Mouse (Mus musculus): ENCODE data around the gene Swsap1. TPM values are rescaled to one million over a fixed set of nuclear protein-coding genes. Genes with fewer than 3 reads are reported as not detected.

Gene Swsap1
- polyA plus RNA-seq, 1 experiment from 2014 or later: 6.2 TPM

- Histone ChIP-seq H3K27ac (ENCODE audit: low read length) (no peak overlapping the region), H3K27me3 (ENCODE audit: control insufficient read depth, insufficient read depth, low read depth, low read length) (no peaks in the 10 kb centered on the region), H3K9me3 (ENCODE audit: control insufficient read depth, low read length) (no peaks in the 10 kb centered on the region), H3K36me3 (ENCODE audit: control insufficient read depth, insufficient read depth, low read length) (no peaks in the 10 kb centered on the region), H3K4me1 (replicated peaks; ENCODE audit: control insufficient read depth, insufficient read depth, low read length) (peaks cover 3% of the 10 kb centered on the region), H3K9ac (ENCODE audit: low read length) (no peak overlapping the region), H3K4me3 (ENCODE audit: low read length) (no peak overlapping the region), H3K4me2 (ENCODE audit: low read depth, low read length) (no peak overlapping the region)
- WGBS: 53% methylated on average over 12 of the region's 12 CpGs
- no peak for ATAC-seq (ENCODE audit: low read depth)
These were observed 23.0 kb upstream of the Swsap1 start for GRCm38 (mm10) chr9:21932445-21933137.

GRCm38 (mm10) chr9:21934021-21934420 is 21.5 kb upstream of the Swsap1 start:
- Histone ChIP-seq H3K4me3 (ENCODE audit: low read length) (no peak overlapping the region), H3K9me3 (ENCODE audit: control insufficient read depth, low read length) (no peaks in the 10 kb centered on the region), H3K27me3 (ENCODE audit: control insufficient read depth, insufficient read depth, low read depth, low read length) (no peaks in the 10 kb centered on the region), H3K36me3 (ENCODE audit: control insufficient read depth, insufficient read depth, low read length) (no peaks in the 10 kb centered on the region), H3K9ac (ENCODE audit: low read length) (no peak overlapping the region), H3K27ac (ENCODE audit: low read length) (no peak overlapping the region), H3K4me1 (replicated peaks; ENCODE audit: control insufficient read depth, insufficient read depth, low read length) (peaks cover 3% of the 10 kb centered on the region), H3K4me2 (ENCODE audit: low read depth, low read length) (no peak overlapping the region)
- no peak for ATAC-seq (ENCODE audit: low read depth)
- WGBS: 88% methylated on average over 12 of the region's 12 CpGs

GRCm38 (mm10) chr9:21935466-21936131 is 20.0 kb upstream of the Swsap1 start:
- H3K4me3 ChIP-seq (ENCODE audit: low read length): no peak overlapping the region
- no peak overlapping the region for H3K9ac ChIP-seq (ENCODE audit: low read length)
- H3K9me3 ChIP-seq (ENCODE audit: control insufficient read depth, low read length): no peaks in the 10 kb centered on the region
- peaks cover 3% of the 10 kb centered on the region for H3K4me1 ChIP-seq (replicated peaks; ENCODE audit: control insufficient read depth, insufficient read depth, low read length)
- no peak overlapping the region for H3K4me2 ChIP-seq (ENCODE audit: low read depth, low read length)
- no peaks in the 10 kb centered on the region for H3K27me3 ChIP-seq (ENCODE audit: control insufficient read depth, insufficient read depth, low read depth, low read length)
- no peak for ATAC-seq (ENCODE audit: low read depth)
- no peak overlapping the region for H3K27ac ChIP-seq (ENCODE audit: low read length)
- WGBS: 75% methylated on average over 7 of the region's 7 CpGs
- no peaks in the 10 kb centered on the region for H3K36me3 ChIP-seq (ENCODE audit: control insufficient read depth, insufficient read depth, low read length)

GRCm38 (mm10) chr9:21936692-21937570 is 18.6 kb upstream of the Swsap1 start, which contains the start of gene Plppr2:
TSS of gene Plppr2 (plus strand) at chr9:21937033.
- Histone ChIP-seq H3K27ac (ENCODE audit: low read length) (0 out of 2 replicates have a peak within 1 kb of the TSS, but pooled peaks have one; percentile 45), H3K4me3 (ENCODE audit: low read length) (peak within 1 kb of the TSS; percentile 63), H3K4me2 (ENCODE audit: low read depth, low read length) (peak within 1 kb of the TSS; percentile 84), H3K9me3 (ENCODE audit: control insufficient read depth, low read length) (no peaks in the 10 kb centered on the region), H3K4me1 (replicated peaks; ENCODE audit: control insufficient read depth, insufficient read depth, low read length) (peaks cover 3% of the 10 kb centered on the region), H3K27me3 (ENCODE audit: control insufficient read depth, insufficient read depth, low read depth, low read length) (no peaks in the 10 kb centered on the region), H3K36me3 (ENCODE audit: control insufficient read depth, insufficient read depth, low read length) (no peaks in the 10 kb centered on the region), H3K9ac (ENCODE audit: low read length) (peak within 1 kb of the TSS; percentile 70)
- ATAC-seq (ENCODE audit: low read depth): peak; percentile 99
- WGBS: 1% methylated on average over 42 of the region's 43 CpGs

- 71% methylated on average over 4 of the region's 4 CpGs for WGBS
- peaks cover 3% of the 10 kb centered on the region for H3K4me1 ChIP-seq (replicated peaks; ENCODE audit: control insufficient read depth, insufficient read depth, low read length)
- H3K9ac ChIP-seq (ENCODE audit: low read length): no peak overlapping the region
- no peak overlapping the region for H3K27ac ChIP-seq (ENCODE audit: low read length)
- no peaks in the 10 kb centered on the region for H3K27me3 ChIP-seq (ENCODE audit: control insufficient read depth, insufficient read depth, low read depth, low read length)
- ATAC-seq (ENCODE audit: low read depth): no peak
- no peaks in the 10 kb centered on the region for H3K36me3 ChIP-seq (ENCODE audit: control insufficient read depth, insufficient read depth, low read length)
- H3K4me3 ChIP-seq (ENCODE audit: low read length): peak overlapping the region; percentile 63; the same call in 1 of the 2 replicates
- peak overlapping the region; percentile 84 for H3K4me2 ChIP-seq (ENCODE audit: low read depth, low read length)
- H3K9me3 ChIP-seq (ENCODE audit: control insufficient read depth, low read length): no peaks in the 10 kb centered on the region
These were observed 17.8 kb upstream of the Swsap1 start for GRCm38 (mm10) chr9:21937711-21938175.

- H3K36me3 ChIP-seq (ENCODE audit: control insufficient read depth, insufficient read depth, low read length): no peaks in the 10 kb centered on the region
- no peak overlapping the region for H3K27ac ChIP-seq (ENCODE audit: low read length)
- no peak for ATAC-seq (ENCODE audit: low read depth)
- no peak overlapping the region for H3K4me3 ChIP-seq (ENCODE audit: low read length)
- no peaks in the 10 kb centered on the region for H3K27me3 ChIP-seq (ENCODE audit: control insufficient read depth, insufficient read depth, low read depth, low read length)
- no peak overlapping the region for H3K4me2 ChIP-seq (ENCODE audit: low read depth, low read length)
- no peaks in the 10 kb centered on the region for H3K9me3 ChIP-seq (ENCODE audit: control insufficient read depth, low read length)
- peaks cover 3% of the 10 kb centered on the region for H3K4me1 ChIP-seq (replicated peaks; ENCODE audit: control insufficient read depth, insufficient read depth, low read length)
- no peak overlapping the region for H3K9ac ChIP-seq (ENCODE audit: low read length)
- WGBS: 81% methylated on average over 4 of the region's 4 CpGs
These were observed 17.2 kb upstream of the Swsap1 start for GRCm38 (mm10) chr9:21938234-21938855.

- Histone ChIP-seq H3K36me3 (ENCODE audit: control insufficient read depth, insufficient read depth, low read length) (no peaks in the 10 kb centered on the region), H3K4me3 (ENCODE audit: low read length) (no peak overlapping the region), H3K27ac (ENCODE audit: low read length) (no peak overlapping the region), H3K27me3 (ENCODE audit: control insufficient read depth, insufficient read depth, low read depth, low read length) (peaks cover 3% of the 10 kb centered on the region; the same call in 1 of the 2 replicates), H3K4me1 (replicated peaks; ENCODE audit: control insufficient read depth, insufficient read depth, low read length) (no peaks in the 10 kb centered on the region), H3K9ac (ENCODE audit: low read length) (no peak overlapping the region), H3K9me3 (ENCODE audit: control insufficient read depth, low read length) (no peaks in the 10 kb centered on the region), H3K4me2 (ENCODE audit: low read depth, low read length) (no peak overlapping the region)
- 70% methylated on average over 11 of the region's 12 CpGs for WGBS
- no peak for ATAC-seq (ENCODE audit: low read depth)
These were observed 12.5 kb upstream of the Swsap1 start for GRCm38 (mm10) chr9:21943046-21943445.

GRCm38 (mm10) chr9:21943638-21944037 is 11.9 kb upstream of the Swsap1 start:
- H3K36me3 ChIP-seq (ENCODE audit: control insufficient read depth, insufficient read depth, low read length): no peaks in the 10 kb centered on the region
- H3K4me1 ChIP-seq (replicated peaks; ENCODE audit: control insufficient read depth, insufficient read depth, low read length): no peaks in the 10 kb centered on the region
- H3K9me3 ChIP-seq (ENCODE audit: control insufficient read depth, low read length): no peaks in the 10 kb centered on the region
- H3K27ac ChIP-seq (ENCODE audit: low read length): no peak overlapping the region
- no peak overlapping the region for H3K4me3 ChIP-seq (ENCODE audit: low read length)
- H3K4me2 ChIP-seq (ENCODE audit: low read depth, low read length): no peak overlapping the region
- no peak overlapping the region for H3K9ac ChIP-seq (ENCODE audit: low read length)
- WGBS: 38% methylated on average over 12 of the region's 12 CpGs
- peaks cover 6% of the 10 kb centered on the region; the same call in 1 of the 2 replicates for H3K27me3 ChIP-seq (ENCODE audit: control insufficient read depth, insufficient read depth, low read depth, low read length)
- ATAC-seq (ENCODE audit: low read depth): no peak

All from lung, embryonic 16.5 days (tissue).